Mouse (Mus musculus): ENCODE data around the gene Ip6k3. TPM values are rescaled to one million over a fixed set of nuclear protein-coding genes. Genes with fewer than 3 reads are reported as not detected.

The Ip6k3 gene
- total RNA-seq, 1 experiment from 2014 or later = 1.6 TPM

- DNase-seq = no peak
Measured at GRCm38 (mm10) chr17:27152976-27153723, 14.4 kb downstream of the Ip6k3 start.

- no peak for DNase-seq
Measured at GRCm38 (mm10) chr17:27151411-27151810, 16.2 kb downstream of the Ip6k3 start.

- DNase-seq = peak; percentile 50
Measured at GRCm38 (mm10) chr17:27150871-27151270, 16.7 kb downstream of the Ip6k3 start.

GRCm38 (mm10) chr17:27146323-27146923 is 21.2 kb downstream of the Ip6k3 start:
- DNase-seq = no peak

- DNase-seq = no peak
Measured at GRCm38 (mm10) chr17:27144152-27144551, 23.4 kb downstream of the Ip6k3 start.

- DNase-seq = peak; percentile 46
Measured at GRCm38 (mm10) chr17:27141971-27142450, 25.6 kb downstream of the Ip6k3 start.

- no peak for DNase-seq
Measured at GRCm38 (mm10) chr17:27140262-27140661, 27.3 kb downstream of the Ip6k3 start.

GRCm38 (mm10) chr17:27139304-27139703 is 28.3 kb downstream of the Ip6k3 start:
- DNase-seq = no peak

- no peak for DNase-seq
Measured at GRCm38 (mm10) chr17:27138396-27138795, 29.2 kb downstream of the Ip6k3 start.

- no peak for DNase-seq
Measured at GRCm38 (mm10) chr17:27134715-27135114, 32.9 kb downstream of the Ip6k3 start.

GRCm38 (mm10) chr17:27134187-27134586 is 33.4 kb downstream of the Ip6k3 start:
- no peak for DNase-seq

GRCm38 (mm10) chr17:27133551-27134141 is 33.9 kb downstream of the Ip6k3 start, which contains the start of gene Uqcc2:
Gene Uqcc2, minus strand, starts transcription at chr17:27133916.
- peak; percentile 99 for DNase-seq

GRCm38 (mm10) chr17:27132238-27132637 is 35.4 kb downstream of the Ip6k3 start:
- DNase-seq = no peak

GRCm38 (mm10) chr17:27131240-27131665 is 36.3 kb downstream of the Ip6k3 start:
- DNase-seq = peak; percentile 60

GRCm38 (mm10) chr17:27130246-27130645 is 37.3 kb downstream of the Ip6k3 start:
- DNase-seq = no peak

- DNase-seq = no peak
Measured at GRCm38 (mm10) chr17:27129819-27130218, 37.8 kb downstream of the Ip6k3 start.

GRCm38 (mm10) chr17:27129291-27129690 is 38.3 kb downstream of the Ip6k3 start:
- DNase-seq = peak; percentile 42

- no peak for DNase-seq
Measured at GRCm38 (mm10) chr17:27128189-27128588, 39.4 kb downstream of the Ip6k3 start.

- no peak for DNase-seq
Measured at GRCm38 (mm10) chr17:27126974-27127373, 40.6 kb downstream of the Ip6k3 start.

- DNase-seq = no peak
Measured at GRCm38 (mm10) chr17:27125669-27126202, 41.9 kb downstream of the Ip6k3 start.

GRCm38 (mm10) chr17:27125185-27125584 is 42.4 kb downstream of the Ip6k3 start:
- DNase-seq = peak; percentile 79

GRCm38 (mm10) chr17:27123813-27124375 is 43.7 kb downstream of the Ip6k3 start:
- no peak for DNase-seq

- no peak for DNase-seq
Measured at GRCm38 (mm10) chr17:27123103-27123502, 44.5 kb downstream of the Ip6k3 start.
